Mouse (Mus musculus) spleen, adult 2 months (tissue): Measurements from ENCODE around the gene Cenpi. TPM values are rescaled to one million over a fixed set of nuclear protein-coding genes. Genes with fewer than 3 reads are reported as not detected.
A peak's percentile ranks its signal among the peaks of the same experiment; 100 is the strongest.

Experiments
- DNase-seq, 2 experiments: peaks; one replicate each; pipeline versions ENCODE4 v3.0.0 to v3.0.0-alpha.2; 2012 to 2021; ENCODE audit warnings: low spot score in 2 of 2, low read depth in 1 of 2
- H3K27ac ChIP-seq: fragments of 200-500 bp; 2 replicates; pipeline ENCODE4 v1.5.1; 2012; ENCODE audit warnings: low read length, inconsistent platforms; ENCODE audit not compliant: insufficient read depth
- H3K27me3 ChIP-seq: fragments of 200-500 bp; 2 replicates; pipeline ENCODE4 v1.6.1; 2012; ENCODE audit warnings: mild to moderate bottlenecking, moderate library complexity, low read length, inconsistent platforms; ENCODE audit not compliant: control insufficient read depth, insufficient read depth
- H3K36me3 ChIP-seq: fragments of 200-500 bp; 2 replicates; pipeline ENCODE4 v1.6.1; 2012; ENCODE audit warnings: mild to moderate bottlenecking, low read length, inconsistent platforms; ENCODE audit not compliant: control insufficient read depth, insufficient read depth
- H3K4me1 ChIP-seq: fragments of 200-500 bp; 2 replicates; pipeline ENCODE4 v1.6.1; 2011; ENCODE audit warnings: inconsistent platforms; ENCODE audit not compliant: control insufficient read depth, insufficient read depth, insufficient read length
- H3K4me3 ChIP-seq: fragments of 200-500 bp; 2 replicates; pipeline ENCODE4 v1.5.1; 2011; ENCODE audit warnings: mild to moderate bottlenecking, inconsistent platforms; ENCODE audit not compliant: insufficient read depth, insufficient read length; ENCODE audit errors: extremely low read depth
- CTCF ChIP-seq: fragments of 200-500 bp; IDR thresholded peaks from 2 replicates; pipeline ENCODE4 v1.5.1; 2011; ENCODE audit warnings: mild to moderate bottlenecking, inconsistent platforms; ENCODE audit not compliant: insufficient read depth, insufficient read length, insufficient replicate concordance; ENCODE audit errors: extremely low read depth
- POLR2A ChIP-seq: fragments of 200-500 bp; IDR thresholded peaks from 2 replicates; pipeline ENCODE4 v1.6.1; 2011; ENCODE audit warnings: low read depth, low read length, inconsistent platforms
- WGBS: fragments of 180-500 bp; shearing (Covaris S2); methylation state at CpG from one replicate; pipeline ENCODE4 v1.1.7; 2018; 5-methylcytosine and 5-hydroxymethylcytosine counted together
- polyA plus RNA-seq: library from polyadenylated mRNA; depleted of rRNA; stranded (reverse); fragments of >200 nt; gene quantifications from 2 replicates; pipeline ENCODE4 v1.2.3, GENCODE M21; 2012

Gene Cenpi
- polyA plus RNA-seq, 1 experiment, result 0.53 TPM

DNA sequence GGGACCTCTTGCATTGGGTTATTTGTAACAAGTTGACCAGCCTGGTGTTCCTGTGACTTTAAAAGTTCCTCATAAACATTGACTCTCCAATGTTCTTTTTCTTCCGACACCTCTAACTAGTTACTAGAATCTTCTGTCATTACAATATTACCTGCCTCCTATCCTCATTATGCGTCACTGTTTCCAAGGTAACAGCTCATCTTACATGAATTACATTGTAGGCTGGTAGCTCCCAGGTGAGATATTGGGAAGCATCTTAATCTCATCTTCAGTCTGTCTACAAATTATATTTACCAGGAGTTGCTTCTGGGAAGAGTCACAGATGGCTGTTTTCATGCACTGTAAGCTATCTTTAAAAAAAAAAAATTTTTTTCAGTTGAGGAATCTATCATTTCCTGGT is 22.8 kb upstream of the Cenpi start:
- DNase-seq, result no peak
- Histone ChIP-seq H3K27me3 (no peaks in the 10 kb centered on the region), H3K4me3 (no peak overlapping the region), H3K27ac (no peak overlapping the region), H3K4me1 (no peaks in the 10 kb centered on the region), H3K36me3 (no peaks in the 10 kb centered on the region)
- TF ChIP-seq POLR2A (no peak), CTCF (no peak)
- WGBS, result 91% methylated on average over 2 of the region's 2 CpGs

DNA sequence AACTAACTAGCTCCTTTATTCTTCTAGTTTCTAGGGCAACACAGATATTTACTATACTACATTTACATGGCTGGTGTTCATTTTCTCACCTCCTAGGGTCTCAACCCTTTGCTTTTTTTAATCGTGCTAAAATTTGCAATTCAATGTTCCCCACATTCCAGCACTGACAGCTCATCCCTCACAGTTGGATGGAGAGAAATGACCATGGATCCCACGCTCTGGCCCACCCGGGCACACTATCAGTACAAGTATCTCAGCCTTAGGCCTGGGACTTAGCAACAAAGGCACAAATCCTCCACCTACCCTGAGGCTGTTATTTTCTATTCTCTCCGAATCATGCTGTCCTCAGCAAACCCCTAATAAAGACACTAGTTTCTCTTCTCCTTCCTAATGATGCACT is 22.1 kb upstream of the Cenpi start:
- H3K4me1 ChIP-seq, result no peaks in the 10 kb centered on the region
- no peaks in the 10 kb centered on the region for H3K27me3 ChIP-seq
- no peak for DNase-seq
- H3K27ac ChIP-seq, result no peak overlapping the region
- TF ChIP-seq POLR2A (no peak), CTCF (no peak)
- H3K4me3 ChIP-seq, result no peak overlapping the region
- H3K36me3 ChIP-seq, result no peaks in the 10 kb centered on the region
- WGBS, result 77% methylated on average over 4 of the region's 4 CpGs

DNA sequence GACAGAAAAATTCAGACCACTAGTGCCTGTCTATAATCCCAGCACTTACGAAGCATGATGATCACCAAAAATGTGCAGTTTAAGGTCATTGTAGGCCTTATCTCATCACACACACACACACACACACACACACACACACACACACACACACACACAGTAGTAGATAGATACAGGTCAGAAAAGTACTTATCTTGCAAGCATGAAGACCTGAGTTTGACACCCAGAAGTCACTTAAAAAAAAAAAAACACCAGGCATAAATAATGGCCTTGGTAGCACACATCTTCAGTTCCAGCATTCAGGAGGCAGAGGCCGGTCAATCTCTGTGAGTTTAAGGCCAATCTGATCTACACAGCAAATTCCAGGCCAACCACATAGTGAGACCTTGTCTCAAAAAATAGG is 20.6 kb upstream of the Cenpi start:
- 93% methylated on average over 2 of the region's 2 CpGs for WGBS
- Histone ChIP-seq H3K36me3 (no peaks in the 10 kb centered on the region), H3K4me1 (no peaks in the 10 kb centered on the region), H3K27me3 (no peaks in the 10 kb centered on the region), H3K4me3 (no peak overlapping the region), H3K27ac (no peak overlapping the region)
- no peak for DNase-seq
- no peak for TF ChIP-seq CTCF
- TF ChIP-seq POLR2A, result no peak

DNA sequence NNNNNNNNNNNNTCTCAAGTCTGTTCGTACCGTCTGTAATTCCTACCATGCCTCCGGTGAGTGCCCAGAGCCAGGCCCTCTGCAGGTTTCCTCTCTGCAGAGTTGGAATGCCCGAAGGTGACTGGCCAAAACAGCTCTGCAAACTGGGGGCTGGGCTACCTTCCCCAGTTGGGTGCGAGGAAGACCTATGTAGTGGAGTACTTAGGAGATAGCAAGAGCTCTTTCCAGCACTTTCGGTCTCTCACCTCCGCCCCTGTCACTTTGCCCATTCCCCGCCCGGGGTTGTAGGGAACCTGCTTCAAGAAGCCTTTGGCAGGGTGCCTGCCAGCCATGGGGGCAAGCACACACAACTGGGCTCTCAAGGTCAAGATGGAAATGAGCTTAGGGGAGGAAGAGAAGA is 11.6 kb upstream of the Cenpi start:
- TF ChIP-seq CTCF (no peak), POLR2A (no peak)
- WGBS, result 44% methylated on average over 9 of the region's 9 CpGs
- no peaks in the 10 kb centered on the region for H3K36me3 ChIP-seq
- peak overlapping the region; percentile 27; the same call in 1 of the 2 replicates for H3K4me3 ChIP-seq
- no peaks in the 10 kb centered on the region for H3K27me3 ChIP-seq
- no peak for DNase-seq
- peak overlapping the region; percentile 9; the same call in 1 of the 2 replicates for H3K27ac ChIP-seq
- H3K4me1 ChIP-seq, result peaks cover 3% of the 10 kb centered on the region; the same call in 1 of the 2 replicates

DNA sequence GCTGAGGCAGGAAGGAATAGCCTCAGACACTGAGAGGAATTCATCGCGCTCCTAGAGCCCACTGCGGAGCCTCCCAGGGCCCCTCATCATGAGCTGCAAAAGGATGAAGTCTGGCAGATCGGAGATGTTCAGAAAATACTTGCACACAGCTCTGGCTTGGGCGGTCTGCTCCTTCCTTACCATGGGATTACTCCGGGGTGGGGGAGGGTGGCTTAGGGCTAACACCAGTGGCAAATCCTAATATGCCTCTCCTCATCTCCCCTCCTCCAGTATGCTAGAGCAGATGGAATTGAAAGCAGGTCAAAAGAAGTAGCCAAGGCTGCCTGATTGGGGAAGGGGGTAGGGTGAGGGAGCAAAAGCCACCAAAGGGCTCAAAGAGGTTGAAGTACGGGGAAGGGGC is 11.1 kb upstream of the Cenpi start:
- DNase-seq, result no peak
- Histone ChIP-seq H3K4me1 (peaks cover 3% of the 10 kb centered on the region; the same call in 1 of the 2 replicates), H3K27me3 (no peaks in the 10 kb centered on the region), H3K27ac (peak overlapping the region; percentile 9; the same call in 1 of the 2 replicates), H3K4me3 (no peak overlapping the region), H3K36me3 (no peaks in the 10 kb centered on the region)
- TF ChIP-seq CTCF (no peak), POLR2A (no peak)
- 66% methylated on average over 7 of the region's 7 CpGs for WGBS

DNA sequence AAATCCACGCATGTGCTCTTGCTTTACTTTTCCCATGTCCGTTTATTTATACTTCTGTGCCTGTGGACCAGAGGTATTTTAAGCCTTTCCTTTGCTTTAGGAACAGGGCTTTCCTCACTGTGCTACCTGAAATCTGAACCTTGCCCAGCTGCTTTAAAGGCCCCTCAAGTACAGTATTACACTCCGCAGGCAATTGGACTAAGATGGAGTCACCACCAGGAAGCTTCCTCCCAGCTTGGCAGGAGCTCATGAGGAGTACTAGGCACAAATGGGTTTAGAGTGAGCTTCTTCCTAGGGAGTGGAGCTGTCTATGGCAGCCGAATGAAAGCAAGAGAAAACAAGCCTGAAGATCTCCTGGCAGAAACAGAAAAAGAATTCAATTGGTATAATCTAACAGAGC is 10.7 kb upstream of the Cenpi start:
- H3K4me1 ChIP-seq, result peaks cover 3% of the 10 kb centered on the region; the same call in 1 of the 2 replicates
- H3K27ac ChIP-seq, result no peak overlapping the region
- no peaks in the 10 kb centered on the region for H3K27me3 ChIP-seq
- no peak overlapping the region for H3K4me3 ChIP-seq
- 79% methylated on average over 4 of the region's 4 CpGs for WGBS
- H3K36me3 ChIP-seq, result no peaks in the 10 kb centered on the region
- TF ChIP-seq POLR2A, result no peak
- no peak for TF ChIP-seq CTCF
- no peak for DNase-seq

DNA sequence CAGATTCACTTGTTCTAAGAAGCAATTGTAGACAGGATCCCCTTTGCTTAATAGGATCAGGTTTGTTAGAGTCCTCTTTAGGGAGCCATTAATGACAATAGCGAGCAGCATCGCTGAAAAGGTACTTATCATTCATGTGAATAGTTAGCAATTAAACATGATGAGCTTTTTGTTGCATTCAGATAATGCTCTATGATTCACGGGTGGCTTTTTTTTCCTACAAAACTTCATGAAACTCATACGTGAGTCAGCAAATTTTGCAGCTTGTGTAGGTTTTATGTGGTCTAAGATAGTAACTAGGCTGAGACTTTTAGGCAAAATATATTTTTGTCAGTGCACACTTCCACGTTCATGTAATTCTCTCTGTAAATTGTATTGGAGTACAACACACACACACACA is 7.7 kb upstream of the Cenpi start:
- H3K27me3 ChIP-seq, result no peaks in the 10 kb centered on the region
- WGBS, result 54% methylated on average over 5 of the region's 5 CpGs
- no peak for DNase-seq
- peaks cover 3% of the 10 kb centered on the region; the same call in 1 of the 2 replicates for H3K4me1 ChIP-seq
- H3K4me3 ChIP-seq, result no peak overlapping the region
- TF ChIP-seq POLR2A, result no peak
- TF ChIP-seq CTCF, result no peak
- no peaks in the 10 kb centered on the region for H3K36me3 ChIP-seq
- H3K27ac ChIP-seq, result no peak overlapping the region
